Mouse (Mus musculus) heart, embryonic 15.5 days (tissue): ENCODE results near the gene C1qtnf7. TPM values are rescaled to one million over a fixed set of nuclear protein-coding genes. Genes with fewer than 3 reads are reported as not detected.

ENCODE experiments used
- ATAC-seq: fragments of 200-750 bp; cut with Nextera tagmentation; replicated peaks from 2 replicates; pipeline ENCODE4 v1.8.0; 2017; ENCODE audit warnings: low read depth, moderate TSS enrichment; ENCODE audit not compliant: insufficient number of reproducible peaks, insufficient read depth, low FRiP score
- H3K27ac ChIP-seq: fragments of 300-500 bp; sonication (generic); 2 replicates; pipeline ENCODE4 v1.5.1; 2015; ENCODE audit warnings: mild to moderate bottlenecking, inconsistent platforms
- H3K27me3 ChIP-seq: fragments of 300-500 bp; sonication (generic); 2 replicates; pipeline ENCODE4 v1.6.1; 2015; ENCODE audit warnings: inconsistent platforms
- H3K36me3 ChIP-seq: fragments of 300-500 bp; sonication (generic); 2 replicates; pipeline ENCODE4 v1.6.1; 2015; ENCODE audit warnings: mild to moderate bottlenecking, inconsistent platforms
- H3K4me1 ChIP-seq: fragments of 300-500 bp; sonication (generic); replicated peaks from 2 replicates; pipeline ENCODE4 v1.6.1; 2015; ENCODE audit warnings: inconsistent platforms
- H3K4me2 ChIP-seq: fragments of 300-500 bp; sonication (generic); 2 replicates; pipeline ENCODE4 v1.6.1; 2015; ENCODE audit warnings: inconsistent platforms, mild to moderate bottlenecking, moderate library complexity
- H3K4me3 ChIP-seq: fragments of 300-500 bp; sonication (generic); 2 replicates; pipeline ENCODE4 v1.5.1; 2015; ENCODE audit warnings: mild to moderate bottlenecking, inconsistent platforms
- H3K9ac ChIP-seq: fragments of 300-500 bp; sonication (generic); 2 replicates; pipeline ENCODE4 v1.6.1; 2015; ENCODE audit warnings: mild to moderate bottlenecking, inconsistent platforms
- H3K9me3 ChIP-seq: fragments of 300-500 bp; sonication (generic); replicated peaks from 2 replicates; pipeline ENCODE4 v1.6.1; 2016; ENCODE audit warnings: inconsistent platforms
- WGBS: fragments of 180-500 bp; shearing (Covaris S2); methylation state at CpG from one replicate; pipeline ENCODE4 v1.1.7; 2015; ENCODE audit warnings: mixed read lengths; 5-methylcytosine and 5-hydroxymethylcytosine counted together
- polyA plus RNA-seq: library from polyadenylated mRNA; unstranded; fragments of >200 nt; fragmentation: Nextera tagmentation; extraction: Ambion mirVana; gene quantifications from 2 replicates; pipeline ENCODE4 v1.2.1, GENCODE M21; 2015

The C1qtnf7 gene
- polyA plus RNA-seq, 1 experiment from 2014 or later, result 7.1 TPM

GRCm38 (mm10) chr5:43541492-43541891 lies 26.2 kb downstream of the C1qtnf7 start:
- WGBS, result 68% methylated on average over 5 of the region's 5 CpGs
- Histone ChIP-seq H3K27me3 (no peaks in the 10 kb centered on the region), H3K9ac (no peak overlapping the region), H3K4me1 (no peaks in the 10 kb centered on the region), H3K4me2 (no peak overlapping the region), H3K36me3 (no peaks in the 10 kb centered on the region), H3K9me3 (no peaks in the 10 kb centered on the region), H3K4me3 (no peak overlapping the region), H3K27ac (no peak overlapping the region)
- no peak for ATAC-seq

- 43% methylated on average over 7 of the region's 7 CpGs for WGBS
- Histone ChIP-seq H3K4me2 (no peak overlapping the region), H3K9ac (no peak overlapping the region), H3K27ac (no peak overlapping the region), H3K27me3 (no peaks in the 10 kb centered on the region), H3K9me3 (no peaks in the 10 kb centered on the region), H3K4me3 (no peak overlapping the region), H3K4me1 (no peaks in the 10 kb centered on the region), H3K36me3 (no peaks in the 10 kb centered on the region)
- ATAC-seq, result no peak
Observed at GRCm38 (mm10) chr5:43542246-43542845, 27.0 kb downstream of the C1qtnf7 start.

GRCm38 (mm10) chr5:43549951-43550350 lies 34.6 kb downstream of the C1qtnf7 start:
- ATAC-seq, result no peak
- 46% methylated on average over 4 of the region's 4 CpGs for WGBS

GRCm38 (mm10) chr5:43550444-43550843 lies 35.1 kb downstream of the C1qtnf7 start:
- Histone ChIP-seq H3K4me1 (peaks cover 7% of the 10 kb centered on the region; the same call in 1 of the 2 replicates), H3K4me3 (no peak overlapping the region), H3K9me3 (no peaks in the 10 kb centered on the region), H3K9ac (no peak overlapping the region), H3K27ac (peak overlapping the region; percentile 38; the same call in 1 of the 2 replicates), H3K27me3 (no peaks in the 10 kb centered on the region), H3K36me3 (no peaks in the 10 kb centered on the region), H3K4me2 (peak overlapping the region; percentile 15; the same call in 1 of the 2 replicates)
- ATAC-seq, result no peak
- WGBS, result 49% methylated on average over 4 of the region's 4 CpGs

More at GRCm38 (mm10) chr5:43549951-43550350, 34.6 kb downstream of the C1qtnf7 start:
- Histone ChIP-seq H3K4me3 (no peak overlapping the region), H3K9ac (no peak overlapping the region), H3K9me3 (no peaks in the 10 kb centered on the region), H3K4me1 (peaks cover 7% of the 10 kb centered on the region; the same call in 1 of the 2 replicates), H3K27ac (peak overlapping the region; percentile 38; the same call in 1 of the 2 replicates), H3K27me3 (no peaks in the 10 kb centered on the region), H3K36me3 (no peaks in the 10 kb centered on the region), H3K4me2 (peak overlapping the region; percentile 15; the same call in 1 of the 2 replicates)

- Histone ChIP-seq H3K9me3 (no peaks in the 10 kb centered on the region), H3K27ac (peak overlapping the region; percentile 35), H3K4me1 (peaks cover 7% of the 10 kb centered on the region; the same call in 1 of the 2 replicates), H3K4me3 (no peak overlapping the region), H3K9ac (no peak overlapping the region), H3K27me3 (no peaks in the 10 kb centered on the region), H3K4me2 (no peak overlapping the region), H3K36me3 (no peaks in the 10 kb centered on the region)
- WGBS, result 36% methylated on average over 2 of the region's 2 CpGs
- ATAC-seq, result no peak; the same call in 1 of the 2 replicates
Observed at GRCm38 (mm10) chr5:43554871-43555270, 39.5 kb downstream of the C1qtnf7 start.

GRCm38 (mm10) chr5:43555406-43555805 lies 40.1 kb downstream of the C1qtnf7 start:
- no peak overlapping the region for H3K27ac ChIP-seq
- H3K9ac ChIP-seq, result no peak overlapping the region
- no peak for ATAC-seq
- H3K36me3 ChIP-seq, result no peaks in the 10 kb centered on the region
- no peaks in the 10 kb centered on the region for H3K27me3 ChIP-seq
- no peak overlapping the region for H3K4me2 ChIP-seq
- no peak overlapping the region for H3K4me3 ChIP-seq
- WGBS, result 74% methylated on average over 6 of the region's 6 CpGs
- H3K9me3 ChIP-seq, result no peaks in the 10 kb centered on the region
- H3K4me1 ChIP-seq, result 0 out of 2 replicates have a peak, but pooled peaks cover 2% of the 10 kb centered on the region

- 85% methylated on average over 5 of the region's 5 CpGs for WGBS
- 0 out of 2 replicates have a peak, but pooled peaks cover 4% of the 10 kb centered on the region for H3K4me1 ChIP-seq
- H3K27ac ChIP-seq, result no peak overlapping the region
- no peak overlapping the region for H3K4me2 ChIP-seq
- H3K9ac ChIP-seq, result no peak overlapping the region
- ATAC-seq, result no peak
- H3K27me3 ChIP-seq, result no peaks in the 10 kb centered on the region
- no peak overlapping the region for H3K4me3 ChIP-seq
- no peaks in the 10 kb centered on the region for H3K36me3 ChIP-seq
- no peaks in the 10 kb centered on the region for H3K9me3 ChIP-seq
Observed at GRCm38 (mm10) chr5:43557436-43557835, 42.1 kb downstream of the C1qtnf7 start.

- no peak for ATAC-seq
- no peak overlapping the region for H3K9ac ChIP-seq
- 0 out of 2 replicates have a peak, but pooled peaks cover 2% of the 10 kb centered on the region for H3K4me1 ChIP-seq
- no peaks in the 10 kb centered on the region for H3K27me3 ChIP-seq
- no peak overlapping the region for H3K27ac ChIP-seq
- H3K9me3 ChIP-seq, result no peaks in the 10 kb centered on the region
- 14% methylated on average over 2 of the region's 2 CpGs for WGBS
- no peak overlapping the region for H3K4me3 ChIP-seq
- H3K4me2 ChIP-seq, result no peak overlapping the region
- H3K36me3 ChIP-seq, result no peaks in the 10 kb centered on the region
Observed at GRCm38 (mm10) chr5:43561639-43562252, 46.4 kb downstream of the C1qtnf7 start.

- 35% methylated on average over 3 of the region's 3 CpGs for WGBS
- no peaks in the 10 kb centered on the region for H3K36me3 ChIP-seq
- peaks cover 6% of the 10 kb centered on the region; the same call in 1 of the 2 replicates for H3K4me1 ChIP-seq
- no peaks in the 10 kb centered on the region for H3K27me3 ChIP-seq
- H3K4me3 ChIP-seq, result no peak overlapping the region
- H3K27ac ChIP-seq, result 0 out of 2 replicates have a peak overlapping the region, but pooled peaks have one; percentile 9
- H3K9ac ChIP-seq, result no peak overlapping the region
- peak; percentile 50 for ATAC-seq
- H3K9me3 ChIP-seq, result no peaks in the 10 kb centered on the region
- H3K4me2 ChIP-seq, result no peak overlapping the region
Observed at GRCm38 (mm10) chr5:43569720-43570359, 54.5 kb downstream of the C1qtnf7 start.

GRCm38 (mm10) chr5:43582876-43583275 lies 67.5 kb downstream of the C1qtnf7 start:
- no peaks in the 10 kb centered on the region for H3K36me3 ChIP-seq
- no peak overlapping the region for H3K27ac ChIP-seq
- ATAC-seq, result no peak
- H3K4me3 ChIP-seq, result no peak overlapping the region
- no peak overlapping the region for H3K4me2 ChIP-seq
- 35% methylated on average over 2 of the region's 2 CpGs for WGBS
- no peak overlapping the region for H3K9ac ChIP-seq
- H3K9me3 ChIP-seq, result no peaks in the 10 kb centered on the region
- no peaks in the 10 kb centered on the region for H3K27me3 ChIP-seq
- peaks cover 5% of the 10 kb centered on the region; the same call in 1 of the 2 replicates for H3K4me1 ChIP-seq

GRCm38 (mm10) chr5:43583326-43584120 lies 68.2 kb downstream of the C1qtnf7 start:
- no peak for ATAC-seq
- Histone ChIP-seq H3K27me3 (no peaks in the 10 kb centered on the region), H3K9ac (no peak overlapping the region), H3K4me2 (no peak overlapping the region), H3K4me3 (no peak overlapping the region), H3K9me3 (no peaks in the 10 kb centered on the region), H3K36me3 (no peaks in the 10 kb centered on the region), H3K27ac (no peak overlapping the region), H3K4me1 (peaks cover 5% of the 10 kb centered on the region; the same call in 1 of the 2 replicates)
- 91% methylated on average over 6 of the region's 6 CpGs for WGBS
